Mouse (Mus musculus) liver, embryonic 14.5 days (tissue): Measurements from ENCODE around the gene Robo1.

ENCODE experiments used
- CTCF ChIP-seq: IDR thresholded peaks from 2 replicates; pipeline ENCODE4 v1.5.1; 2016; ENCODE audit warnings: antibody characterized with exemption, low read depth, control low read depth
- EP300 ChIP-seq: IDR thresholded peaks from 2 replicates; pipeline ENCODE4 v1.6.1; 2016; ENCODE audit warnings: antibody characterized with exemption, low read depth

DNA sequence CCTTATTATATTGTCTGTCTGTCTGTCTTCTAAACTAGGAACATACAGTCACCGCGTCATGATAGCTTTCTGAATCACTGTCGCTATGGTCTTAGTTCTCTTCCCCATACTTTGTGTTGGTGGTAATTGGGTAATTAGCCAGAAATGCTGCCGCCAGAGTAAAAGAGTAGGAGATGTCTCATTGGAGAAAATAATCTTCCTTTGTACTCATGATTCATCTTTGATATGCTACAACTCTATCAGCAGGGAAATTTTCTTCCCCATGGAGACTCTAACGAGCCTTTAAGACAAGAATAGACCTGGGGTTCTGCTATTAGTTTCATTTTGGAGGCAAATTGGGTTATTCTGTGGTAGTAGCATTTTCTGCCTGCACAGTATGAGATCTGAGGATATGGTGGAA lies 503.4 kb downstream of the Robo1 start:
- TF ChIP-seq CTCF (no peak), EP300 (no peak)
